Mouse (Mus musculus): ENCODE data around the gene Lrwd1.
"Not testable (repeated sequence)": the region's sequence is repeated elsewhere in the genome, so short reads cannot be mapped to it uniquely, and the experiment has no call there.

The Lrwd1 gene

GRCm38 (mm10) chr5:136135571-136136291 is at the start of gene Lrwd1, which contains the start of gene Alkbh4:
Lrwd1 (minus strand) TSS chr5:136136074.
Alkbh4 (plus strand) TSS chr5:136136146.
- DNase-seq (ENCODE audit: low spot score) = peak; percentile 98

- no peak for DNase-seq (ENCODE audit: low spot score)
Observed at GRCm38 (mm10) chr5:136183766-136184165, 47.9 kb upstream of the Lrwd1 start.

GRCm38 (mm10) chr5:136182830-136183229 is 47.0 kb upstream of the Lrwd1 start:
- DNase-seq (ENCODE audit: low spot score) = no peak

- no peak for DNase-seq (ENCODE audit: low spot score)
Observed at GRCm38 (mm10) chr5:136182049-136182448, 46.2 kb upstream of the Lrwd1 start.

- DNase-seq (ENCODE audit: low spot score) = no peak
Observed at GRCm38 (mm10) chr5:136181197-136181596, 45.3 kb upstream of the Lrwd1 start.

GRCm38 (mm10) chr5:136179594-136179993 is 43.7 kb upstream of the Lrwd1 start:
- DNase-seq (ENCODE audit: low spot score) = no peak

GRCm38 (mm10) chr5:136173606-136174463 is 38.0 kb upstream of the Lrwd1 start:
- DNase-seq (ENCODE audit: low spot score) = no peak

- DNase-seq (ENCODE audit: low spot score) = no peak
Observed at GRCm38 (mm10) chr5:136172939-136173338, 37.1 kb upstream of the Lrwd1 start.

GRCm38 (mm10) chr5:136171363-136172341 is 35.8 kb upstream of the Lrwd1 start:
- no peak for DNase-seq (ENCODE audit: low spot score)

- DNase-seq (ENCODE audit: low spot score) = peak; percentile 92
Observed at GRCm38 (mm10) chr5:136170512-136171362, 34.9 kb upstream of the Lrwd1 start, which contains the start of gene Orai2. Orai2 (minus strand) TSS chr5:136170713.

- peak; percentile 56 for DNase-seq (ENCODE audit: low spot score)
Observed at GRCm38 (mm10) chr5:136169626-136170511, 34.0 kb upstream of the Lrwd1 start.

GRCm38 (mm10) chr5:136168071-136168470 is 32.2 kb upstream of the Lrwd1 start:
- no peak for DNase-seq (ENCODE audit: low spot score)

- DNase-seq (ENCODE audit: low spot score) = no peak
Observed at GRCm38 (mm10) chr5:136167296-136167695, 31.4 kb upstream of the Lrwd1 start.

GRCm38 (mm10) chr5:136165246-136165645 is 29.4 kb upstream of the Lrwd1 start:
- no peak for DNase-seq (ENCODE audit: low spot score)

GRCm38 (mm10) chr5:136163807-136164474 is 28.1 kb upstream of the Lrwd1 start:
- DNase-seq (ENCODE audit: low spot score) = no peak

GRCm38 (mm10) chr5:136160084-136160483 is 24.2 kb upstream of the Lrwd1 start:
- not testable (repeated sequence) for DNase-seq (ENCODE audit: low spot score)

GRCm38 (mm10) chr5:136155399-136155798 is 19.5 kb upstream of the Lrwd1 start:
- no peak for DNase-seq (ENCODE audit: low spot score)

- no peak for DNase-seq (ENCODE audit: low spot score)
Observed at GRCm38 (mm10) chr5:136152365-136152764, 16.5 kb upstream of the Lrwd1 start.

GRCm38 (mm10) chr5:136149134-136149576 is 13.3 kb upstream of the Lrwd1 start:
- not testable (repeated sequence) for DNase-seq (ENCODE audit: low spot score)
